Mouse (Mus musculus) hindbrain, embryonic 16.5 days (tissue): ENCODE measurements at regions not wholly inside any gene's neighbourhood (a gene's known extent, or its start where the extent isn't known, plus 50 kb on each side); places are given as distances from the start of the nearest gene placed in this dataset.

Experiments used
- ATAC-seq: fragments of 200-750 bp; cut with Nextera tagmentation; 2 replicates; pipeline ENCODE4 v1.8.0; 2017; ENCODE audit warnings: moderate TSS enrichment, moderate library complexity
- H3K27ac ChIP-seq: fragments of 300-500 bp; sonication (generic); 2 replicates; pipeline ENCODE4 v1.5.1; 2014; ENCODE audit warnings: low read depth, mild to moderate bottlenecking, control low read depth, low read length, moderate library complexity
- H3K27me3 ChIP-seq: fragments of 300-500 bp; sonication (generic); replicated peaks from 2 replicates; pipeline ENCODE4 v1.6.1; 2014; ENCODE audit warnings: low read length; ENCODE audit not compliant: control insufficient read depth, insufficient read depth
- H3K36me3 ChIP-seq: fragments of 300-500 bp; sonication (generic); 2 replicates; pipeline ENCODE4 v1.6.1; 2014; ENCODE audit warnings: mild to moderate bottlenecking, low read length, moderate library complexity, mixed read lengths; ENCODE audit not compliant: control insufficient read depth, insufficient read depth
- H3K4me1 ChIP-seq: fragments of 300-500 bp; sonication (generic); 2 replicates; pipeline ENCODE4 v1.6.1; 2014; ENCODE audit warnings: low read depth, low read length; ENCODE audit not compliant: control insufficient read depth, insufficient read depth
- H3K4me2 ChIP-seq: fragments of 300-500 bp; sonication (generic); 2 replicates; pipeline ENCODE4 v1.6.1; 2014; ENCODE audit warnings: mild to moderate bottlenecking, low read length, control low read depth, moderate library complexity
- H3K4me3 ChIP-seq: fragments of 300-500 bp; sonication (generic); 2 replicates; pipeline ENCODE4 v1.5.1; 2014; ENCODE audit warnings: mild to moderate bottlenecking, low read length, control low read depth, moderate library complexity
- H3K9ac ChIP-seq: fragments of 300-500 bp; sonication (generic); 2 replicates; pipeline ENCODE4 v1.6.1; 2014; ENCODE audit warnings: low read depth, mild to moderate bottlenecking, control low read depth, low read length, moderate library complexity
- H3K9me3 ChIP-seq: fragments of 300-500 bp; sonication (generic); 2 replicates; pipeline ENCODE4 v1.6.1; 2014; ENCODE audit warnings: mild to moderate bottlenecking, low read length, moderate library complexity; ENCODE audit not compliant: control insufficient read depth
- WGBS: fragments of 180-500 bp; shearing (Covaris S2); extraction: QIAGEN DNeasy Blood & Tissue Kit; methylation state at CpG from one replicate; pipeline ENCODE4 v1.1.7; 2014; 5-methylcytosine and 5-hydroxymethylcytosine counted together

- Histone ChIP-seq H3K27ac (no peak overlapping the region), H3K36me3 (no peaks in the 10 kb centered on the region), H3K4me2 (no peak overlapping the region), H3K9ac (no peak overlapping the region), H3K9me3 (no peaks in the 10 kb centered on the region), H3K27me3 (no peaks in the 10 kb centered on the region), H3K4me3 (no peak overlapping the region), H3K4me1 (0 out of 2 replicates have a peak, but pooled peaks cover 3% of the 10 kb centered on the region)
- WGBS, result 79% methylated on average over 4 of the region's 4 CpGs
- no peak for ATAC-seq
Measured at GRCm38 (mm10) chr6:91589181-91589580, 73.5 kb downstream of the Lsm3 start.

- 47% methylated on average over 6 of the region's 6 CpGs for WGBS
- ATAC-seq, result no peak
- Histone ChIP-seq H3K4me1 (0 out of 2 replicates have a peak, but pooled peaks cover 3% of the 10 kb centered on the region), H3K9me3 (no peaks in the 10 kb centered on the region), H3K36me3 (no peaks in the 10 kb centered on the region), H3K4me2 (no peak overlapping the region), H3K27me3 (no peaks in the 10 kb centered on the region), H3K9ac (no peak overlapping the region), H3K4me3 (no peak overlapping the region), H3K27ac (no peak overlapping the region)
Measured at GRCm38 (mm10) chr6:91590395-91590794, 74.7 kb downstream of the Lsm3 start.

GRCm38 (mm10) chr6:91590806-91591571 lies 75.3 kb downstream of the Lsm3 start:
- Histone ChIP-seq H3K4me3 (no peak overlapping the region), H3K27me3 (no peaks in the 10 kb centered on the region), H3K9ac (no peak overlapping the region), H3K4me1 (0 out of 2 replicates have a peak, but pooled peaks cover 3% of the 10 kb centered on the region), H3K27ac (no peak overlapping the region), H3K9me3 (no peaks in the 10 kb centered on the region), H3K4me2 (no peak overlapping the region), H3K36me3 (no peaks in the 10 kb centered on the region)
- peak; percentile 52; the same call in 1 of the 2 replicates for ATAC-seq
- 41% methylated on average over 8 of the region's 8 CpGs for WGBS

- WGBS, result 59% methylated on average over 2 of the region's 2 CpGs
- H3K36me3 ChIP-seq, result no peaks in the 10 kb centered on the region
- H3K4me1 ChIP-seq, result 0 out of 2 replicates have a peak, but pooled peaks cover 3% of the 10 kb centered on the region
- no peak overlapping the region for H3K27ac ChIP-seq
- no peaks in the 10 kb centered on the region for H3K27me3 ChIP-seq
- no peaks in the 10 kb centered on the region for H3K9me3 ChIP-seq
- ATAC-seq, result no peak
- no peak overlapping the region for H3K4me2 ChIP-seq
- no peak overlapping the region for H3K4me3 ChIP-seq
- H3K9ac ChIP-seq, result no peak overlapping the region
Measured at GRCm38 (mm10) chr6:91592651-91593050, 76.9 kb downstream of the Lsm3 start.

- WGBS, result 46% methylated on average over 10 of the region's 10 CpGs
- H3K9me3 ChIP-seq, result no peaks in the 10 kb centered on the region
- ATAC-seq, result peak; percentile 85
Measured at GRCm38 (mm10) chr6:91598942-91599341, 83.2 kb downstream of the Lsm3 start.

GRCm38 (mm10) chr6:91600116-91600515 lies 83.7 kb upstream of the Slc6a6 start:
- H3K27me3 ChIP-seq, result no peaks in the 10 kb centered on the region
- no peak overlapping the region for H3K4me3 ChIP-seq
- H3K9ac ChIP-seq, result no peak overlapping the region
- H3K4me2 ChIP-seq, result no peak overlapping the region
- H3K36me3 ChIP-seq, result no peaks in the 10 kb centered on the region
- H3K4me1 ChIP-seq, result peaks cover 4% of the 10 kb centered on the region
- WGBS, result 89% methylated on average over 3 of the region's 3 CpGs
- ATAC-seq, result no peak
- H3K9me3 ChIP-seq, result no peaks in the 10 kb centered on the region
- H3K27ac ChIP-seq, result no peak overlapping the region

More at GRCm38 (mm10) chr6:91598942-91599341, 83.2 kb downstream of the Lsm3 start:
- H3K4me1 ChIP-seq, result peaks cover 4% of the 10 kb centered on the region
- H3K27ac ChIP-seq, result no peak overlapping the region
- H3K4me3 ChIP-seq, result no peak overlapping the region
- H3K9ac ChIP-seq, result no peak overlapping the region
- no peaks in the 10 kb centered on the region for H3K27me3 ChIP-seq
- H3K36me3 ChIP-seq, result no peaks in the 10 kb centered on the region
- H3K4me2 ChIP-seq, result no peak overlapping the region; the same call in 1 of the 2 replicates

GRCm38 (mm10) chr6:91606634-91607215 lies 77.1 kb upstream of the Slc6a6 start:
- WGBS, result 84% methylated on average over 10 of the region's 10 CpGs
- Histone ChIP-seq H3K4me2 (no peak overlapping the region), H3K4me1 (no peaks in the 10 kb centered on the region; the same call in 1 of the 2 replicates), H3K4me3 (no peak overlapping the region), H3K9ac (no peak overlapping the region), H3K27ac (no peak overlapping the region), H3K27me3 (no peaks in the 10 kb centered on the region), H3K9me3 (no peaks in the 10 kb centered on the region), H3K36me3 (no peaks in the 10 kb centered on the region)
- ATAC-seq, result peak; percentile 27; the same call in 1 of the 2 replicates

GRCm38 (mm10) chr6:91607613-91608272 lies 76.1 kb upstream of the Slc6a6 start:
- H3K4me3 ChIP-seq, result no peak overlapping the region
- no peak for ATAC-seq
- no peak overlapping the region for H3K4me2 ChIP-seq
- no peak overlapping the region for H3K9ac ChIP-seq
- no peaks in the 10 kb centered on the region; the same call in 1 of the 2 replicates for H3K4me1 ChIP-seq
- WGBS, result 78% methylated on average over 12 of the region's 12 CpGs
- H3K36me3 ChIP-seq, result no peaks in the 10 kb centered on the region
- H3K27me3 ChIP-seq, result no peaks in the 10 kb centered on the region
- H3K27ac ChIP-seq, result no peak overlapping the region
- H3K9me3 ChIP-seq, result no peaks in the 10 kb centered on the region

- Histone ChIP-seq H3K36me3 (no peaks in the 10 kb centered on the region), H3K9me3 (no peaks in the 10 kb centered on the region), H3K4me2 (no peak overlapping the region), H3K4me1 (no peaks in the 10 kb centered on the region; the same call in 1 of the 2 replicates), H3K27me3 (no peaks in the 10 kb centered on the region), H3K9ac (no peak overlapping the region), H3K27ac (no peak overlapping the region), H3K4me3 (no peak overlapping the region)
- no peak for ATAC-seq
- 27% methylated on average over 2 of the region's 2 CpGs for WGBS
Measured at GRCm38 (mm10) chr6:91609671-91610070, 74.2 kb upstream of the Slc6a6 start.
